In the genomic region with DNA sequence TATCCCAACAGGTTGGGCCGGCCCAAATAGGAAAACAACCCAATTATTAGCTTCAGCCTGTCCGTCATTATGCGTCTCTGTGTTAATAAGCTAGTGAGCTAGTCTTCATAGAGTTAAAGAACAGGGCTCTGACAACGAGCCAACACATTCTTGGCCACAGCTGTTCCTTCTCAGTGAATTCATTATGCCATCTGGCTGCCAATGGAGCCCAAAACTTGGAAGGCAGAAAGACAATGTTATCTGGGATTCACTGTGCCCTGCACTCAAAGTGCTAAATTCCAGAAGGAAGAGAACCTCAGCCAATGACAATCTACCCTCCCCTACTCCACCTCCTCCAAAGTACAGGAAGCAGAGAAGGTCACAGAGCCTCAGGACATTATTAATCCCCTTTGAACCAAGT, we compare ENCODE assay signal across 7 mouse cellular contexts. TPM values are rescaled to one million over a fixed set of nuclear protein-coding genes. Genes with fewer than 3 reads are reported as not detected.
A peak's percentile ranks its signal among the peaks of the same experiment; 100 is the strongest.
DNase-seq lines count a peak whose midpoint lies in the region; ATAC-seq lines count a peak whose summit lies in the region.

No protein-coding gene starts in this region.

- H3K9ac ChIP-seq in forebrain, embryonic 15.5 days (replicated peaks) = no peak overlapping the region

- 13% methylated on average over 4 of the region's 4 CpGs for WGBS in forebrain, embryonic 15.5 days

- peaks cover 21% of the 10 kb centered on the region for H3K4me1 ChIP-seq in forebrain, embryonic 15.5 days

- peak; percentile 91 for ATAC-seq in forebrain, embryonic 15.5 days (replicated peaks)

- no peak overlapping the region for H3K4me2 ChIP-seq in forebrain, embryonic 15.5 days (replicated peaks)

- no peaks in the 10 kb centered on the region for H3K36me3 ChIP-seq in forebrain, embryonic 15.5 days

- no peaks in the 10 kb centered on the region for H3K27me3 ChIP-seq in forebrain, embryonic 15.5 days

- intact Hi-C loops in heart, postnatal 36 days (cut with DNase I) = no loop called here
- intact Hi-C loops in left cerebral cortex, postnatal 36 days (cut with DNase I) = loop anchor here (5.0 kb wide), 1 partner anchor 57 kb away; a partner anchor contains a TSS

- H3K27ac ChIP-seq in forebrain, embryonic 15.5 days (replicated peaks) = peak overlapping the region; percentile 71

- peak; percentile 93 for DNase-seq in kidney, adult 9 months
- DNase-seq in kidney, postnatal 10 days = no peak
- peak; percentile 37 to 60 for DNase-seq in heart, postnatal 36 days
- peak; percentile 75 to 77 for DNase-seq in left cerebral cortex, postnatal 36 days (ENCODE audit: low spot score in 2 of 2)
- DNase-seq in MN1 (ENCODE audit: low spot score) = no peak
- no peak for DNase-seq in spleen, adult 18-20 months

- no peaks in the 10 kb centered on the region for H3K9me3 ChIP-seq in forebrain, embryonic 15.5 days

- H3K4me3 ChIP-seq in forebrain, embryonic 15.5 days = no peak overlapping the region

RNA-seq across cellular contexts. Expression of a gene that starts 26.5 kb away (rescaled TPM):
- 0.19 and 0.69 TPM in 2 replicates for polyA plus RNA-seq in forebrain, embryonic 15.5 days (2015; fragmentation: Nextera tagmentation; extraction: Ambion mirVana)
- total RNA-seq in heart, postnatal 36 days (2021) = 1 to 10 TPM; 5.7 to 7.0 TPM
- total RNA-seq in left cerebral cortex, postnatal 36 days (2021) = 1 to 10 TPM; 1.5 to 2.2 TPM

RNA-seq across cellular contexts. Expression of a gene that starts 26.8 kb away (rescaled TPM):
- 0.04 and 0.09 TPM in 2 replicates for polyA plus RNA-seq in forebrain, embryonic 15.5 days (2015; fragmentation: Nextera tagmentation; extraction: Ambion mirVana)
- not detected for total RNA-seq in heart, postnatal 36 days (2021)
- total RNA-seq in left cerebral cortex, postnatal 36 days (2021) = under 1 TPM; 0.07 to 0.16 TPM

RNA-seq across cellular contexts. Expression of a gene that starts 56.6 kb away (rescaled TPM):
- 14.2 and 16.0 TPM in 2 replicates for polyA plus RNA-seq in forebrain, embryonic 15.5 days (2015; fragmentation: Nextera tagmentation; extraction: Ambion mirVana)
- 10 to 100 TPM; 51.7 to 66.5 TPM for total RNA-seq in heart, postnatal 36 days (2021)
- 10 to 100 TPM; 42.8 to 51.5 TPM for total RNA-seq in left cerebral cortex, postnatal 36 days (2021)

Comparison
In these comparisons a context has a peak if more than half of its experiments do, and no peak if none do; other contexts are left out.
1. DNase-seq: peak in kidney, adult 9 months (single experiment), heart, postnatal 36 days (2 of 2) and left cerebral cortex, postnatal 36 days (2 of 2); none in kidney, postnatal 10 days (single experiment), MN1 (single experiment) and spleen, adult 18-20 months (0 of 2).